21 mouse cellular contexts compared by ENCODE assay signal in the genomic region with DNA sequence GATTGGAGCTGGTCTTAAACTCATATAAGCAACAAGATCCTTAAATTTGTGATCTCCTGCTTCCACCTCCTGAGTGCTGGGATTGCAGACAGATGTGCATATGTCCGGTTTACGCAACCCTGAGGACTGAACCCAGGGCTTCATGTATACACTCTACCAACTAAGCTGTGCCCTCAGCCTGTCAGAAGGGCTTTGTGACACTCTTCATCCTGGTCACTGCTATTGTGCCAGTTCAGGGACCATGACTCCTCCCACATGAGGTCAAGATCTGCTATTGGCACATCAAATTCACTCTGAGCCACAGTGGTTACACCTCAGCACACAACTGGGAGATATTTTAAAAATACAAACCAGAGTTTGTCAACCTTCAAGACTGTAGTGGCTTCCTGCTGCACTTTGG. TPM values are rescaled to one million over a fixed set of nuclear protein-coding genes. Genes with fewer than 3 reads are reported as not detected.
A peak's percentile ranks its signal among the peaks of the same experiment; 100 is the strongest.
DNase-seq lines count a peak whose midpoint lies in the region; ATAC-seq and TF ChIP-seq lines count a peak whose summit lies in the region.
"Had no signal": no experiment of that assay in that cellular context is flagged by ENCODE, and none has a peak within 500 bp of the region (broad histone marks: within the 10 kb centered on the region; RNA-seq: fewer than 3 reads in every experiment).

No protein-coding gene starts in this region.

- 80% methylated on average over 2 of the region's 2 CpGs for WGBS in forebrain, embryonic 11.5 days
- WGBS in forebrain, embryonic 12.5 days = 77% methylated on average over 2 of the region's 2 CpGs
- 76% methylated on average over 2 of the region's 2 CpGs for WGBS in midbrain, embryonic 12.5 days
- WGBS in midbrain, embryonic 13.5 days = 81% methylated on average over 2 of the region's 2 CpGs

- H3K4me3 ChIP-seq in forebrain, embryonic 11.5 days (ENCODE audit: low read depth, low read length) = no peak overlapping the region
- H3K4me3 ChIP-seq in forebrain, embryonic 12.5 days (replicated peaks) = no peak overlapping the region
- H3K4me3 ChIP-seq in layer of hippocampus, adult 2 months = no peak overlapping the region
- no peak overlapping the region for H3K4me3 ChIP-seq in midbrain, embryonic 12.5 days
- no peak overlapping the region for H3K4me3 ChIP-seq in midbrain, embryonic 13.5 days (replicated peaks)
- H3K4me3 ChIP-seq: embryonic facial prominence, embryonic 13.5 days; forebrain, embryonic 15.5 days; heart, adult 2 months; heart, embryonic 15.5 days; hindbrain, embryonic 13.5 days had no signal

- H3K4me2 ChIP-seq in forebrain, embryonic 11.5 days (ENCODE audit: low read depth, low read length, severe bottlenecking) = no peak overlapping the region
- H3K4me2 ChIP-seq in forebrain, embryonic 12.5 days = no peak overlapping the region
- no peak overlapping the region for H3K4me2 ChIP-seq in midbrain, embryonic 12.5 days (replicated peaks)
- no peak overlapping the region for H3K4me2 ChIP-seq in midbrain, embryonic 13.5 days (replicated peaks)
- H3K4me2 ChIP-seq: embryonic facial prominence, embryonic 13.5 days; forebrain, embryonic 15.5 days; heart, embryonic 11.5 days; heart, embryonic 15.5 days; hindbrain, embryonic 13.5 days had no signal

- no peak for TF ChIP-seq CTCF in layer of hippocampus, adult 2 months (conservative IDR thresholded peaks at IDR 0.05)

- H3K27ac ChIP-seq in forebrain, embryonic 11.5 days (ENCODE audit: low read depth, low read length) = no peak overlapping the region
- H3K27ac ChIP-seq in forebrain, embryonic 12.5 days = no peak overlapping the region
- H3K27ac ChIP-seq in layer of hippocampus, adult 2 months = peak overlapping the region; percentile 15; the same call in 1 of the 2 replicates
- H3K27ac ChIP-seq in midbrain, embryonic 12.5 days (replicated peaks) = 0 out of 2 replicates have a peak overlapping the region, but pooled peaks have one; percentile 15
- H3K27ac ChIP-seq in midbrain, embryonic 13.5 days = no peak overlapping the region
- H3K27ac ChIP-seq: embryonic facial prominence, embryonic 13.5 days; forebrain, embryonic 15.5 days; heart, adult 2 months; heart, embryonic 15.5 days; hindbrain, embryonic 13.5 days; hindbrain, postnatal 0 days had no signal

- H3K9me3 ChIP-seq in forebrain, embryonic 11.5 days (ENCODE audit: control insufficient read depth, low read length) = no peaks in the 10 kb centered on the region
- no peaks in the 10 kb centered on the region for H3K9me3 ChIP-seq in forebrain, embryonic 12.5 days
- H3K9me3 ChIP-seq in midbrain, embryonic 12.5 days = no peaks in the 10 kb centered on the region
- no peaks in the 10 kb centered on the region for H3K9me3 ChIP-seq in midbrain, embryonic 13.5 days
- H3K9me3 ChIP-seq: embryonic facial prominence, embryonic 13.5 days; forebrain, embryonic 15.5 days; heart, embryonic 15.5 days; hindbrain, embryonic 13.5 days had no signal

- no peak for ATAC-seq in forebrain, embryonic 11.5 days (replicated peaks; ENCODE audit: low FRiP score)
- ATAC-seq in forebrain, embryonic 12.5 days (ENCODE audit: low FRiP score) = no peak
- ATAC-seq in midbrain, embryonic 12.5 days (ENCODE audit: low FRiP score, low read depth) = no peak
- no peak for ATAC-seq in midbrain, embryonic 13.5 days
- ATAC-seq: activated CD4-positive, CD25-positive, alpha-beta regulatory T cell, adult 4 months; forebrain, embryonic 15.5 days; hindbrain, postnatal 0 days; Patski had no signal

- H3K27me3 ChIP-seq in forebrain, embryonic 11.5 days (ENCODE audit: control insufficient read depth, insufficient read depth, low read length) = peaks cover 69% of the 10 kb centered on the region
- H3K27me3 ChIP-seq in forebrain, embryonic 12.5 days = peaks cover 74% of the 10 kb centered on the region
- H3K27me3 ChIP-seq in midbrain, embryonic 12.5 days = peaks cover 17% of the 10 kb centered on the region
- H3K27me3 ChIP-seq in midbrain, embryonic 13.5 days = peaks cover 18% of the 10 kb centered on the region
- H3K27me3 ChIP-seq: heart, embryonic 15.5 days; Patski had no signal

- no peak overlapping the region for H3K9ac ChIP-seq in forebrain, embryonic 11.5 days (ENCODE audit: low read length)
- H3K9ac ChIP-seq in forebrain, embryonic 12.5 days = no peak overlapping the region
- H3K9ac ChIP-seq in midbrain, embryonic 12.5 days (replicated peaks) = no peak overlapping the region
- no peak overlapping the region for H3K9ac ChIP-seq in midbrain, embryonic 13.5 days (replicated peaks)
- H3K9ac ChIP-seq: embryonic facial prominence, embryonic 13.5 days; forebrain, embryonic 15.5 days; heart, embryonic 15.5 days; hindbrain, embryonic 13.5 days had no signal

- H3K36me3 ChIP-seq in forebrain, embryonic 11.5 days (ENCODE audit: control insufficient read depth, insufficient read depth, low read length) = no peaks in the 10 kb centered on the region
- H3K36me3 ChIP-seq in forebrain, embryonic 12.5 days (replicated peaks) = no peaks in the 10 kb centered on the region
- no peaks in the 10 kb centered on the region for H3K36me3 ChIP-seq in midbrain, embryonic 12.5 days
- no peaks in the 10 kb centered on the region for H3K36me3 ChIP-seq in midbrain, embryonic 13.5 days
- H3K36me3 ChIP-seq: embryonic facial prominence, embryonic 13.5 days; forebrain, embryonic 15.5 days; heart, embryonic 15.5 days; hindbrain, embryonic 13.5 days had no signal

- H3K4me1 ChIP-seq in forebrain, embryonic 11.5 days (replicated peaks; ENCODE audit: control insufficient read depth, insufficient read depth, low read length) = peaks cover 16% of the 10 kb centered on the region; the same call in 1 of the 2 replicates
- peaks cover 32% of the 10 kb centered on the region for H3K4me1 ChIP-seq in forebrain, embryonic 12.5 days
- peaks cover 24% of the 10 kb centered on the region for H3K4me1 ChIP-seq in midbrain, embryonic 12.5 days
- peaks cover 17% of the 10 kb centered on the region for H3K4me1 ChIP-seq in midbrain, embryonic 13.5 days (replicated peaks)

- DNase-seq in forebrain, embryonic 11.5 days (ENCODE audit: low spot score) = peak; percentile 37
- no peak for DNase-seq in layer of hippocampus, adult 2 months (ENCODE audit: low spot score in 2 of 2)
- no peak for DNase-seq in layer of hippocampus, postnatal 10 days (ENCODE audit: low spot score in 2 of 2)
- no peak for DNase-seq in embryo, embryonic 10.5 days (ENCODE audit: low spot score)
- DNase-seq: adrenal gland, postnatal 36 days; cerebellum, adult 2 months; cerebellum, postnatal 14 days; gastrocnemius, postnatal 10 days; heart, adult 2 months; heart, postnatal 14 days had no signal

RNA-seq across cellular contexts. Expression of gene Lmo1, which starts 11.0 kb away (rescaled TPM):
- 114 and 145 TPM in 2 replicates for polyA plus RNA-seq in forebrain, embryonic 11.5 days (2014; fragmentation: Nextera tagmentation; extraction: Ambion mirVana)
- polyA plus RNA-seq in forebrain, embryonic 12.5 days (2016; fragmentation: Nextera tagmentation; extraction: Ambion mirVana) = 90.6 and 119 TPM in 2 replicates
- 10 to 100 TPM; 62.5 to 67.0 TPM for total RNA-seq in layer of hippocampus, adult 2 months (2021)
- 10 to 100 TPM; 74.5 to 79.0 TPM for total RNA-seq in layer of hippocampus, postnatal 10 days (2021)
- 149 and 177 TPM in 2 replicates for polyA plus RNA-seq in midbrain, embryonic 12.5 days (2016; fragmentation: Nextera tagmentation; extraction: Ambion mirVana)
- 95.3 and 121 TPM in 2 replicates for polyA plus RNA-seq in midbrain, embryonic 13.5 days (2015; fragmentation: Nextera tagmentation; extraction: Ambion mirVana)
- polyA plus RNA-seq: activated CD4-positive, CD25-positive, alpha-beta regulatory T cell, adult 4 months had no signal

Comparison
In these comparisons a context has a peak if more than half of its experiments do, and no peak if none do; other contexts are left out.
1. H3K27ac ChIP-seq: peak in layer of hippocampus, adult 2 months (single experiment) and midbrain, embryonic 12.5 days (single experiment); none in forebrain, embryonic 11.5 days (single experiment), forebrain, embryonic 12.5 days (single experiment) and midbrain, embryonic 13.5 days (single experiment).